Mouse (Mus musculus) gastrocnemius, adult 2 months (tissue): ENCODE data around the gene Slit3. TPM values are rescaled to one million over a fixed set of nuclear protein-coding genes. Genes with fewer than 3 reads are reported as not detected.

Source experiments
- DNase-seq: peaks from one replicate; pipeline ENCODE4 v3.0.0; 2022
- H3K27ac ChIP-seq: fragments of 200-600 bp; 2 replicates; pipeline ENCODE4 v1.8.1; 2022; ENCODE audit warnings: mild to moderate bottlenecking
- H3K4me3 ChIP-seq: fragments of 200-600 bp; 2 replicates; pipeline ENCODE4 v1.8.1; 2022; ENCODE audit warnings: mild to moderate bottlenecking, moderate library complexity
- CTCF ChIP-seq: fragments of 200-600 bp; IDR thresholded peaks from 2 replicates; pipeline ENCODE4 v1.8.1; 2022; ENCODE audit warnings: antibody characterized with exemption, mild to moderate bottlenecking, moderate library complexity
- intact Hi-C: fragments of 180-260 bp; cut with DNase I; formaldehyde crosslinking; loops from one replicate; pipeline ENCODE4 v1.15.1; 2025
- total RNA-seq, 2 experiments: library from RNA; stranded (reverse); gene quantifications; 2 replicates each; pipeline ENCODE4 v1.2.3; 2021

Gene Slit3
- total RNA-seq, 2 experiments from 2014 or later: 9.2 to 10.9 TPM

- no peak for DNase-seq
- no peak for TF ChIP-seq CTCF
These were observed 310.1 kb downstream of the Slit3 start for GRCm38 (mm10) chr11:35431130-35431529.

GRCm38 (mm10) chr11:35437510-35437909 is 316.5 kb downstream of the Slit3 start:
- Histone ChIP-seq H3K27ac (no peak overlapping the region), H3K4me3 (no peak overlapping the region)
- no peak for DNase-seq
- TF ChIP-seq CTCF: no peak
- intact Hi-C loops: no loop called here

More at GRCm38 (mm10) chr11:35431130-35431529, 310.1 kb downstream of the Slit3 start:
- intact Hi-C loops: no loop called here
- Histone ChIP-seq H3K4me3 (no peak overlapping the region), H3K27ac (no peak overlapping the region)

GRCm38 (mm10) chr11:35440186-35440585 is 319.2 kb downstream of the Slit3 start:
- TF ChIP-seq CTCF: no peak
- intact Hi-C loops: no loop called here
- Histone ChIP-seq H3K27ac (no peak overlapping the region), H3K4me3 (no peak overlapping the region)
- no peak for DNase-seq

- no peak for TF ChIP-seq CTCF
- intact Hi-C loops: no loop called here
- H3K27ac ChIP-seq: no peak overlapping the region
- no peak overlapping the region for H3K4me3 ChIP-seq
- no peak for DNase-seq
These were observed 323.6 kb downstream of the Slit3 start for GRCm38 (mm10) chr11:35444489-35445100.

GRCm38 (mm10) chr11:35447951-35448350 is 326.9 kb downstream of the Slit3 start:
- no peak for TF ChIP-seq CTCF
- intact Hi-C loops: no loop called here
- no peak for DNase-seq
- Histone ChIP-seq H3K4me3 (no peak overlapping the region), H3K27ac (no peak overlapping the region)

GRCm38 (mm10) chr11:35449199-35449598 is 328.2 kb downstream of the Slit3 start:
- no peak for DNase-seq
- Histone ChIP-seq H3K27ac (no peak overlapping the region), H3K4me3 (no peak overlapping the region)
- intact Hi-C loops: no loop called here
- TF ChIP-seq CTCF: no peak

- Histone ChIP-seq H3K4me3 (no peak overlapping the region), H3K27ac (no peak overlapping the region)
- intact Hi-C loops: loop anchor here (5.0 kb wide), 2 partner anchors 334 to 609 kb away; no protein-coding TSS in a partner anchor
- DNase-seq: peak; percentile 69
- TF ChIP-seq CTCF: peak; percentile 97
These were observed 330.6 kb downstream of the Slit3 start for GRCm38 (mm10) chr11:35451636-35452035.

- Histone ChIP-seq H3K4me3 (no peak overlapping the region), H3K27ac (no peak overlapping the region)
- DNase-seq: no peak
- intact Hi-C loops: loop anchor here (5.0 kb wide), 2 partner anchors 335 to 610 kb away; no protein-coding TSS in a partner anchor
- peak; percentile 22; the same call in 1 of the 2 replicates for TF ChIP-seq CTCF
These were observed 331.4 kb downstream of the Slit3 start for GRCm38 (mm10) chr11:35452413-35452812.

GRCm38 (mm10) chr11:35454191-35454725 is 333.2 kb downstream of the Slit3 start:
- intact Hi-C loops: loop anchor here (5.0 kb wide), 2 partner anchors 337 to 612 kb away; no protein-coding TSS in a partner anchor
- TF ChIP-seq CTCF: no peak
- DNase-seq: no peak

GRCm38 (mm10) chr11:35454781-35455180 is 333.8 kb downstream of the Slit3 start:
- Histone ChIP-seq H3K4me3 (no peak overlapping the region), H3K27ac (no peak overlapping the region)
- TF ChIP-seq CTCF: no peak
- intact Hi-C loops: loop anchor here (5.0 kb wide), 2 partner anchors 337 to 612 kb away; no protein-coding TSS in a partner anchor
- no peak for DNase-seq

More at GRCm38 (mm10) chr11:35454191-35454725, 333.2 kb downstream of the Slit3 start:
- H3K4me3 ChIP-seq: no peak overlapping the region
- H3K27ac ChIP-seq: no peak overlapping the region

GRCm38 (mm10) chr11:35458068-35458467 is 337.0 kb downstream of the Slit3 start:
- TF ChIP-seq CTCF: no peak
- Histone ChIP-seq H3K4me3 (no peak overlapping the region), H3K27ac (no peak overlapping the region)
- DNase-seq: no peak
- intact Hi-C loops: no loop called here

GRCm38 (mm10) chr11:35466701-35467100 is 345.7 kb downstream of the Slit3 start:
- intact Hi-C loops: no loop called here

GRCm38 (mm10) chr11:35468847-35469246 is 347.8 kb downstream of the Slit3 start:
- no peak overlapping the region for H3K4me3 ChIP-seq
- no peak for TF ChIP-seq CTCF
- DNase-seq: no peak
- H3K27ac ChIP-seq: no peak overlapping the region
- intact Hi-C loops: no loop called here

More at GRCm38 (mm10) chr11:35466701-35467100, 345.7 kb downstream of the Slit3 start:
- Histone ChIP-seq H3K4me3 (no peak overlapping the region), H3K27ac (no peak overlapping the region)
- no peak for DNase-seq
- no peak for TF ChIP-seq CTCF
